Mouse (Mus musculus) fibroblast of lung, adult 2 months (primary cell): ENCODE data around the gene Insig1.

ENCODE experiments used
- DNase-seq: peaks from one replicate; pipeline ENCODE4 v3.0.0-alpha.2; 2011; ENCODE audit warnings: low read depth

Gene Insig1

DNA sequence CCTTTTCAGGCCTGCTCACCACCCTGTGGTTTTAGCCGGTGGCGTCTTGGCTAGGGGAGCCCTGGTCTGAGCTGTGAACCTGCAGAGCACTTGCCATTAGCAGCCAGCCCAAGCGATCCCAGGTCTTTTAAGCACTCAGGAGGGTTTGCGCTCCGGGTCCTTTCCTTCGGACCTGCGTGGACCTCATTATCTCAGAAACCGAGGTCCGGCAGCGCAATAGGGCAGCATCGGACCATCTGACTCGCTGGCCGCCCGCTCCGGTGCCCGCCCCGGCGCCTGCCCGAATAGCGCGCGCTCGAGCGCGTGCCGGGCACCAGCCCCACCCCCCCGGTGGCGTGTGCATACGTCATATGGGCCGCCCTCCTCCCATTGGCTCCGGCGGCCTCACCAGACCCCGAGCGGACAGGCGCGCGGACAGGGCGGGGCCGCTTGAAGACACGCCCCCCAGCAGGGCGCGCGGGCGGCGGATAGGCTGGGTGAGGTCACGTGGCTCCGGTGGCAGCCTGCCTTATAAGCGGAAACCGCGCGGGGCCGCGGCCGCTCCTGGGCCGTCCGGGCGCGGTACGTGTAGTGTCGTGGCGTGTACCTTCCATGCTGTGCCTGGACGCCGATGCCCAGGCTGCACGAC, at the start of gene Insig1:
Gene Insig1 (plus strand): TSS at position 536 of the 628 bp plus-strand sequence.
- DNase-seq, result peak; percentile 87

DNA sequence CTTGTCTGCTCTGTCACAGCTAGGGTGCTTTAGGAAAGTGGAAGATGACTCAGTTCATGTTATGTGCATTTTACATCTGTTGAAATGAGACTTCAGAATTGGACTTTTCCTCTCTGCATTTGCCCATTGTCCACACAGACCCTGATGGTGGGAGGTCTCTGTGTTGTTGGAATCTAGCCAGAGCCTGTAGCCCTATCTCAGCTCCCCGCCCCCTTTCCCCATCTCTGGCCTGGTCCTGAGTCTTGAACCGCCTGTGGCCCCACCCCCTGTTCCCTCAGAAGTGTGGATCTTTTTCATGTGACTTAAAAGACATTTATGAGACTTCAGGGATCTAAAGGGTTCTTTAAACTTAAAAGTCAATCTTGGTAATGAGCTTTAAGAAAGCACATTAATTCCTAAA, 47.7 kb upstream of the Insig1 start:
- no peak for DNase-seq

DNA sequence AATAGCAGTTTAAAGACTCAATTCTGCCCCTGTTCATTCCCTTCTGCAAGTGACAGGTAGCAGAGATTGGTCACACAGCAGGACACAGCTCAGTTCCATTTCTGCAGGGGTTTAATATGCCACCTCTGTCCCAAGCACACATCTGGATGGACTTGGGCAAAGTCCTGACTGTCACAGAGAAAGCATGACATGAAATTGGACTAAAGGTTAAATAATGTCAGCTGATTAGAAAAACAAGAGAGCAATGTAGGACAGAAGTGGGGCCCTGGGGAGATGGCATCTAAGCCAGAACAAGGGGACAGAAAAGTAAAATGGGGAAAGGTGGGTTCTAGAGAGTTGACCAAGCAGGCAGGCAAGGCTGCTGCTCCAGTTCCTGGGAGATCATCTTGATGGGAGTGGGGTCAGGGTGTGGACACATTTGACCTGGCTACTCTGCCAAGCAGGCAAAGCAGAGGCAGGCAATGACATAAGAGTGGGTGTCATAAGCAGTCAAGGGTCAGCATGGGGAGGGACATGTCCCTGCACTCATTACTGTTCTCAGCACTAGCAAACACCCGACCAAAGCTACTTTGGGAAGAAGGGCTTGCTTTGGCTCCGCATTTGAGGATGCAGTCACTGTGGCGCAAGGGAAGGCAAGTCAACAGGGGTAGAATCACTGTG, 39.5 kb upstream of the Insig1 start:
- DNase-seq, result no peak

DNA sequence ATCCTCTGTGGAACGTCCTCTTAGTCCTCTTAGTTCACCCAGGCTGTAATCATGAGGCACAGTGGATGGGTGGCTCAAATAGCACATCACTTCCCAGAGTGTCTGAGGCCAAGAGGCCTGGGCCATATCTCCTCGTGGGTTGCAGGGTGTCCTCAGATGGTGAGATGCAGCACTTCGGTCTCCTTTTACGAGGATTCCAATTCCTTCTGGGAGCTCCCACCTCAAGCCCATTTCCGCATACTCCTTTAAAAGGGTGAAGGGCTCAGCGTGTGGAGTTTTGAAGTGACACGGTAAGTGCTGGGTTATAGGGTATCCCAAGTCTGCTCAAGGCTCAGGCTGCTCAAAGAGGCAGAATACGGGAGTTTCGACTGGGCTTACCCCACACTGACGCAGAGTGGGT, 38.3 kb upstream of the Insig1 start:
- no peak for DNase-seq

DNA sequence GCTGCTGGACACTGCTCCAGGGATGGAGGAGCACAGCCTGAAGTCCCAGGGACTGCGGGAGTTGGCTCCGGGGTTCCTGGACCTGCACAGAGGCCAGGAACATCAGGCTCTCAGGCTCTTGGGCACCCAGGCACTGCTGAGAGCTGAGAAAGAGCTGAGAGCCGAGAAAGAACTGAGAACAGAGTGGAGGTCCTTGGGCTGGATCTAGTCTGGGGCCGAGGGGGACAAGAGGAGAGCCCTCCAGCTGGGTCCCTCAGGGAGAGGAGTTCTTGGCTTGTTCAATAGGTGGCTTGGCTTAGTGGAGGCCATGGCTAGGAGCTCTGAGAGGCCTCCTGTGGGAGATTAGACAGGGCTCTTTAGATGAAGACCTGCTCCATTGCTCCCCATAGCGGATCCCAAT, 37.9 kb upstream of the Insig1 start:
- no peak for DNase-seq

DNA sequence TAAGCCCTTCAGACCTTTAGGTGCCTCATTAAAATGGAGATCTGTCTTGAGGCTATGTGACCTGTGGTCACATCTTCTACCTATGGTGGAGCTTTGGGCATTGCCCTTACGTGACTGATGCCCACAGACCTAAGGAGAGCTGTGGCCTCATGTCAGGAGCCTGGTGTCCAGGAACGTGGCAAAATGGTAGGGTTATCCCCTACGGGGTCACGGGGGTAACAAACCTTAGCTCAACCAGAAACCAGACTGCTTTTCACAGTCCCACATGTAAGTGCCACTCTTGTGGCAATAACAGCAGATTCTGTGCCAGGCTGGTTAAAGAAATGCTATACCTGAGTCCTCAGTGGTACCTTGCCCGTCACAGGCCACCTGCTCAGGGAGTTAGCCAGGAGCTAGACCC, 37.3 kb upstream of the Insig1 start:
- no peak for DNase-seq

DNA sequence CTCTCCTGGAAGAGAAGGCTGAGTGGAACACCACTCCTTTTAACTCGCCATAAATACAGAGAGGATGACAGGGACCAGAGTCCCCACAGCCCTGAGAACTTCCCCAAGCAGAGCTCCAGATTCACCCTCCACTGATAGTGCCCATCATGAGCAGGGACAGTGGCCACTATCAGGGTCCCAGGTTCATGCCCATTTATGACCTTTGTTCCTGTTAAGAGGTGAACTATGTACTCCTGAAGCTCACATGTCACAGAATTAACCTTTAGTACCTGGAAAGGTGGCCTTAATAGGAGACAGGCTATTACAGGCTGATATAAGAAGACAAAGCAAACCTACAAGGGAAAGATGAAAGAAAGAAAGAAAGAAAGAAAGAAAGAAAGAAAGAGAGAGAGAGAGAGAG, 35.2 kb upstream of the Insig1 start:
- DNase-seq, result no peak

DNA sequence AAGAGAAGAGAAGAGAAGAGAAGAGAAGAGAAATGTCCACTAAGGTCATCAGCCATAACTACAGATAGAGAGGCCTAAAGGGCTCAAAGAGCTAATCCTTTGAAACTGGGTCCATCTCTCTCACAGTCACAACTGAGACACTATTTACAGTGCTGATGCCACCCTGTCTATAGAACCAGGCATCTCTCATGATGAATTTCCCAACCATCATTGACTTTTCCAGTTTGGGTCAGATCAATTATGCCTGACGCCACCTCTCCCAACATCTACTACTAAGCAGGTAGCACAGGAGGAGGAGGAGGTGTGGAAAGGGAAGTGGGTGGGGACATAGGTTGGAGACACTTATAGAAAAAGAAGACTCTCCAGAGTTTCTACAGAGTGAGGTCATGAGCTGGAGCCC, 34.6 kb upstream of the Insig1 start:
- DNase-seq, result no peak

DNA sequence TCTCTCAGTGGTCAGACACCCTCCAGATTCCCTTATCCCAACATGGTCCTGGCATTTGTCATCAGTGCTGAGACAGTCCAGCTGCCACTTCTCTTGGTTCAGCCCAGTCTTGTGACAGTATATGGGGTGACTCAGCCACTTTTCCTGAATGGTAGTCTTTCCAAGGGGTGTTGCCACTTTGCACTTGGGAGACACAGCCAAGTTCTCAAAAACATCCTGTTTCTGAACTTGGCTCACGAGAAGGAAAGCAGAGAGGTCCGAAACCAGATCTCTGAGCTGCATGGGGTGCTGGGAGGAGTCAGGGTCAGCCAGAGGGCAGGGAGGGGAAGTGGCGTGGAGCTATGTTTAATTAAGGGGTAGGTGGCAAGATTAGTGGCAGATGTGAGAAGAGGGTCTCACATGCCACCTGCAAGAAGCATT, 34.0 kb upstream of the Insig1 start:
- peak; percentile 90 for DNase-seq

DNA sequence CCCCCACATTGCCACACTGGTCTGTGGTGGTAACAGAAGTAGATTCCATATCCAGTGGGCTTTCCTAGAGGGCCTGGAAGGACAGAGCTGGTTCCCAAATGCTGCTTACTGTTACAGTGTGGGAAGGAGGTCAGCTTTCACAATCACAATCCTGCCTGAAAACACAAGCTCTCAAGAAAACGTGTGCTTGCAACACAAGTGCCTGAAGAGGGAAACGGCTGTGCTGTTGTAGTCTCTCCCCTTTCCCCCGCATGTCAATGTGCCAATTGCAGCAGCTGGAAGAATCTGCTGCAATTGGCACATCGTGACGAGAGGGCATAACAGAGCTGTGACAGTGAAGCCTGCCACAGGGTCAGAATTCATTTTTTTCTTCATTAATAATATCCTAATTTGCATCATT, 33.5 kb upstream of the Insig1 start:
- DNase-seq, result peak; percentile 74

DNA sequence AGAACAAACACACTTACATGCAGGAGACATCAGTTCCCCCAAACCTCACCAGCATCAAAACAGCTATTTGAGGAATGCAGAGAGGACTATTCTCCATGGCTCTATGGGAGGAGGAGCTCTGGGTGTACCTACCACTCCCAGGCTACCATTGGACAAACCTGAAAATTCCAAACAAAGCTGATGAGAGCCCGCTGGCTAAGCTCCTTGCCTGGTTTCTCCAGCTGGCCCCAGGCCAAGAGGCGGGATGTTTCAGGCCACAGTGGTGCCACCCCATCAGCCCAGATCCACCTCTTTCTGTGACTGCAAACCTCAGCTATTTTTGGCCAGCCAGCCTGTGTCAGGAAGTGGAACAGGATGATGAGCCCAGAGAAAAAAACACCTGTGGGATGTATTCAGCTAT, 33.0 kb upstream of the Insig1 start:
- no peak for DNase-seq

DNA sequence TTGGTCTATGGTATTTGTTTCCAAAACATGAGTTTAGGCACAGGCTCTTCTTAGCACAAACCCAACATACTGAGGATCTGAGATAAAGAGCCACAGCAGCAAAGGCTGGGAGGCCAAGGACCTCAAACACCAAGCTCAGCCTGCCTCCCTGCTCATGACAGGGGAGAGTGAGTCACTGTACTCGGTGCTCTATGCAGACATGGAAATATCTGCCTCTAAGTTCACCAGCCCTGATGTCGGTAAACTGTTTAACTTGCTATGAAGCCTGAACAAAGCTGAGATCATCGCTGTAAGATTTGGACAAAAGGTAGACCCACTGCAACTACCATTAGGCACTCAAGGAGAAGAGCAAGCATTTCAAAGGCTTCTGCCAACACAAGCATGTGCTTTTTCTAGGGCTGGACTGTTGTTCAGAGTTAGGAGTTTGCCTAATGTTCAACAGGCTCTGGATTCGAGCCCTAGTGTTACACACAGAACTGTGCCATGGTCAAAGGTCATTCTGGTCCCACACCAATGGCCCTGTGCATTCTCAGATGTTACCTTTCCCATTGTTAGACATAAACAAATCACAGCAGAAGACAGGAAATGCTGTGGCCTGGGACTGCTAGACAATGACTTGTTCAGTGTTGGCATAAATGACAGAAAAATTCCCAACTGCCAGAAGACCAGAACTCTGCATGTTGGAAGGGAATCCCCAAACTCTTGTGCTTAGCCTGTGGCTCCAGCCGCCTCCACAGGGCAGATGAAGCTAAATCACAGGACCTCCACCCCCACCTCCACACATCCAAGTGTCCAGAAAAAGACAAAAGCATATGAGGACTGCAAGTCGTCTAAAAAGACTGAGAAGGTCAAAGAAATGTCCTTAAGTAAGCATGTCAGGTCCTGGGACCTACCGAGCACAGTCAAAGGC, 31.2 kb upstream of the Insig1 start:
- no peak for DNase-seq

DNA sequence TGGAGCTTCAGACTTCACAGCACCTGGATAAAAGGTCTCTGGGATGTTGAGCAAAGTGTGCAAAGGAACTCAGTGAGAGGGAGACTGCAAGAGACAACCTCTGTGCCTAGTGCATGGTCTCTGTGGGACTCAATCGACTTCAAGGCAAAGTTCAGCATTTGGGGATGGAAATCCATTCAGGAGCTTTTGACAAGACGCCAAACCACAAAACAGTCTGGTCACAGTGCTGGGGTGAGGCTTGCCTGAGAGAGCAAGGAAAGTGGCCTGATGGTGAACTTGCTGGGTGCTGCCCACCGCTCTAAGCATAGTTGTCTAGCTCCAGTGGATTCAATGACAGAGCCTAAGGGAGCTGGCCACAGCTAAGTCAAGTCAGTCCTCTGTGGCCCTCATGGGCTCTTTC, 30.4 kb upstream of the Insig1 start:
- DNase-seq, result no peak

DNA sequence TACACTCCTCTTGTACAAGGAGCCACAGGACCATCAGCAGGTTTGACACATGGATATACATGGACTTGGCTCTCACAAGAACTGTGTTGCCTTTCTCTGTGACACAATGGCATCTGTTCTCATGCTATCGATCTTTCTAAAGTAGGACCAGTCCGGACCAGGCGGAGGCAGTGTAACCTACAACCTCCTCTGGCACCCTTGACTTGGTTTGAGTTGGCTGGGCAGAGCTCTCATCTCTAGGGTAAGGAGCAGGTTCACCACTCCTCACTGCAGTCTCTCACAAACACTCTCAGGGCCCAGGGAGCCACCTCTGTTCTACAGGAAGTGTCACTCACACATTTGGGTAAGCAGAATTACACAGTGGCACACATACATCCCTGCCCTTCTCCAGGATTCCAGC, 29.1 kb upstream of the Insig1 start:
- DNase-seq, result no peak

DNA sequence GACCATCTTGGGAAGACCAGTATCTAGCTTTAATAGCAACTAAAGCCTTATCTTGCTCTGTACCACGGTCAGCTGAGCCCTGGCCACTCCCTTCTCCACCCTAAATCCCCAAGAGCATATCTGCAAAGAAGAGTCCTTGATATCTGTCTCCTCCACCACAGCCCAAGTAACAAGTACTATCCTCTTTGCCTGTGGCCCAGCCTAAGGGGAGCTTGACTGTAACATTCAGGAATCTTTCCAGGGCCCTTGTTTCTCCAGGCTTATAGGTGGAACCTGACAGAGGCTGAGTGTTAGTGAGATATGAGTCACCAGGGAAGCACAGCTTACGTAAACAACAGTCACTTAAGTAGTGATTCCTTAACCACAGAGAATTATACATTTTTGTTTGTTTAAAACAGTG, 28.4 kb upstream of the Insig1 start:
- no peak for DNase-seq

DNA sequence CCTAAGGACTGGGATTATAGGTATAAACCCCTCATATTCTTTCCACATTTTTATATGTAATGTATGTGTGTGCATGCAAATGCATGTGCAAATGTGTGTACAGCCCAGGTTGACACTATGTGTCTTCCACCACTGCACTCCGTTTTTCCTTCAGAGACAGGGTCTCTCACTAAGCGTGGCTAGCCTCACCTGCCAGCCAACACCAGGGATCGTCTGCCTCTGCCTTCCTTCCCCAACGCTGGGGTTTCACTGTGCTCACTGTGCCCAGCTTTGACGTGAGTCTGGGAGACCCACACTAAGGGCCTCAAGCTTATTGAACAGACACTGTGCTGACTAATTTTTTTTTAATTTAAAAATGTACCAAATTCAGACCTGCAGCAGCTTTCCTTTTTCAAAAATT, 27.8 kb upstream of the Insig1 start:
- no peak for DNase-seq

DNA sequence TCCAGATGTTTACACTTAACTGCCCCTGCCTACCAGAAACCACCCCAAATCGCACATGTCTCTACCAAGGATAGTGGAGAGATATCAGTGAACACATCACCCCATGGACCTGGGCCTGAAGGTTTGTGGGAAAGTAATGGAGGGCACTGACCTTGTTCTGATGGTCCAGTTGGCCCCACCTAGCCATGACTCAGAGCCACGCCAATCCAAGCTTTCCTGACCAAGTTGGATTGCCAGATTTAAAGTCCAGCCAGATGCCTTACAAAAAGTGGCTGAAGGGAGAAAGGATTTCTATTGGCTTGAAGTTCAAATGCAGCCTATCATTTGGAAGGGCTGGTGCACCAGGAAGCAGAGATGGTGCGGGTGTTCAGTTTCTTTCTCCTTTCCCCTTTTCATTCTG, 24.2 kb upstream of the Insig1 start:
- DNase-seq, result no peak

DNA sequence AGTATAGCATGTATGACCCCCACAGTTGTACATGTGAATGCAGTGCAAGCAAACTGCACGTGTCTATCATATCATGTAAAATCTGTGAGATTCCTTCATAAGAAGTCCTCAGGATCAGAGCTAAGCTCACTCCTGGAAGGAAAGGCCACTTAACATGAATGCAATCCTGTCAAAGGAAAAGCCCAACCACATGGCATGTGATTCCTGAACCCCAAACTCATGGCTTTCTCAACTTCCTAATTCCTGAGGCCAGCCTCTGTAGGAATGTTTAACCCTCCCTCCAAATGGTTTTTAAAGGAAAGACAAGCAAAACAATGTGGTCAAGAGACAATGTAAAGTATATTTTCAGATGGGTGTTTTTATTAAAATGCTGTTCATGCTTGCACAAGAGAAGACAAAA, 23.2 kb upstream of the Insig1 start:
- DNase-seq, result no peak

DNA sequence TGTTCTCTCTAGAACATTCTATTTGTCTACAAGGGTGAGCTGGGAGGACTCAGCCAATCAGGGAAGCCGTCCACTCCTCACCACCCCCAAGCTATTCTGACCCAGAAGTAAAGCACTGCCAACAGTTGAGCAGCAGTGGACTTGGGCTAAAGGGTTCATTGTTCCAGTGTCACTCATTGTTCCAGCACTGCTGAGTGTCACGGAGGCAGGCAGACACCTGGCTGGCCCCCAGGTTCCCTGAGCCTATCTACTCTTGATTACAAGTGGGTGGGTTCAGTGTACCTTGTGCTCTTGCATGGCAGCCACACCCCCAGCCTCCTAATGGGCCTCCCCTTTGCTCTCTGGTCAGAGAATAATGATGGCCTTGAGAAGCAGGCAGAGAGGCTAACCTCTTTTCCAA, 15.7 kb upstream of the Insig1 start:
- DNase-seq, result no peak

DNA sequence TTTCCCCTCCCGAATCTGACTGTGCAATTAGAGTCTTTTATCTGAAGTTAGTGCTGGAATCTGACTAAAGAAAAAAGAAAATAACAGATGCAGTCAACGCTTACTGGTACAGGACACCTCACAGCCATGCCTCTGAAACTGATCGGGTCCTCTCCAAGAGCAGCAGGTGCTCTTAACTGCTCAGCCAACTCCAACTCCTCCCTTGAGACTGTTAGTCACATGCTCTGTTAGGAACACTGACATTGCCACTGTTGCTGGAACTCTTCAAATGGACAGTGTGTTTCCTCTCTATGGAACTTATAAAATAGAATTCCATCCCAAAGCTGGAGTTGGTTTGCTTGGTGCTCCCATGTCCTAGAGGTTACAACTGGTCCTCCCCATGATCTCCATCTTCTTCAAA, 14.3 kb upstream of the Insig1 start:
- no peak for DNase-seq

DNA sequence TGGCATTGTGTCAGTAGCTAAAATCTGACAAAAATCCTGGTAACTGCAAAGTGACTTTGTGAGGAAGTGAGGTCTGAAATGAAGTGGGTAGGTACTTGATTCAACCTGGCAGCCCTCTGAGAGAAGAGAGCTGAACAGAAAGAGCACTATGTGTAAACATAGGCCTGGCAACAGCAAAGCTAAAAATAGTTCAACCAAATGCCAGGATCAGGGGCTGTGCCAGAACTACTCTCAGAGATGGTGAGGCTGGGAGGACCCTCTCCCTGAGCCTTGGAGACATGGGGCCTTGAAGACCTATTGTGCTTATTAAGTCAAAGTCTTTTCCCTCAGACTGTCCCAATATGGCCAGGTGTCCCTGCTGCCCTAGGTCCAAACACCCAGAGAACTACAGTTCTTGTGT, 10.7 kb upstream of the Insig1 start:
- DNase-seq, result no peak

DNA sequence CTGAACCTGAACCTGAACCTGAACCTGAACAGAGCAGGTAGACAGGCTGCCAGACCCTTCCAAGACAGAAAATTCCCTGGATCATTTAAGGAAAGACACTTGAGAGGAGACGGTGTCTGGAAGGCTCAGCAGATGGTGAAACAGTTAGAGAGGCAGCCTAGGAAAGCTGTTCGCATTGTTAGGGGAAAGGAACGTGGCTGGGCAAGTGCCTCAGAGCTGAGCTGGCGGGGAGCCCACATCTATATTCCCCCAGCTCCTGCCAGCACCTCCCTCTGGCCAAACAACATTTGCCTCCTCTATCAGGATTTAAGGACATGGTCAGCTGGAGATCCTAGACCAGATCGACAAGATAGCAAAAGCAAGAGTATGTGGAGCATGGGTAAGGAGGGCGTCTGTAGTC, 10.2 kb upstream of the Insig1 start:
- DNase-seq, result no peak

DNA sequence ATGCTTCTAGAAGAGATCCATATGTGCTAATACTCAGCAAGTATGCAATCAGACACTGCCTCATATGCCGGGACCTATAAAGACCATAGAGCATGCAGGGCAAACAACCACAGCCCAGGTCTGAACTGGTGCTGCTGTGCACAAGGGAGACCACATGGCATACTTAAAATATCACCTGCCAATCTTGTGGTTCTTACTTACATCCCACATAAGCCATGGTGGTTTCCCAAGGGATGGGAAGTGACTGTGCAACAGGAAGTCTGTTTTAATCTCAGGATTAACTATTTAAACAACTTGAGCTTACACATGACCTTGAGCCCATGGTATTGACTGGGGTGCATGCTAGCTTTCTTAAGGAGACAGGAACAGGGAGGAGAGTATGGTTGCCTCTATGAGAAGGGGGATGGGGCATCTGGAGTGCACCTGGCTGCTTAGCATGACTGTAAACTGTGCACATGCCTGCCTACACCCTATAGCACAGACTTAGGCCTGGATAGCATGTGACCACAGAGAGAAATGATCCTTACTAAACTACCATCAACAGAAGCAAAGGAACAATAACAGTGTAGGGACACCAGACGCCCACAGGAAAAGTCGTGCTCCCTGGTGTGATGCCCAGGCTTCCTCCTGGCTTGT, 7.1 kb upstream of the Insig1 start:
- no peak for DNase-seq
